Mouse (Mus musculus): ENCODE measurements at regions not wholly inside any gene's neighbourhood (a gene's known extent, or its start where the extent isn't known, plus 50 kb on each side); places are given as distances from the start of the nearest gene placed in this dataset.

GRCm38 (mm10) chr6:31946572-31946971, 103.5 kb upstream of the 1700012A03Rik start:
- Histone ChIP-seq H3K27me3 (ENCODE audit: control insufficient read depth, insufficient read depth, insufficient read length) (no peaks in the 10 kb centered on the region), H3K4me3 (no peak overlapping the region)

DNA sequence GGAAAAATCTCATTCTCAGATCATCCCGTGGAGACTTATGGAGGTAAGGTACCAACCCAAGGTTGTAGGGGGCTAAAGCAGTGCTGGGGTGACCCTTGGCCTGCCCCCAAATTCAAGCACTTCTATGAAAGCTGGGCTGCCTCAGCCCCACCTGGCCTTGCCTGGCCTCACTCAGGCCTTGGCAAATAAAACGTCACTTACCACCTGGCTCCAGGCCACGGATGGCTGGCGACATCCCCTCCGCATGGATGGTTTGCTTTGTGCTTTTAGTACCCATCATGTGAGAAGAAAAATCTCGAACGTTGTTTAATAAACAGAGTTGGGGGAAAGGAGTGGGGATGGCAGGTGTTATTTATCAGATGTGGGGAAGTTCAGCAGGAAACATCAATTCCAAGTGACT, 104.7 kb upstream of the 1700012A03Rik start:
- no peak overlapping the region for H3K4me3 ChIP-seq
- TF ChIP-seq USF1 (IDR thresholded peaks at IDR 0.05; ENCODE audit: low read depth) (no peak), TCF12 (IDR thresholded peaks at IDR 0.05; ENCODE audit: insufficient read depth, poor library complexity, severe bottlenecking) (no peak), MAX (IDR thresholded peaks at IDR 0.05; ENCODE audit: low read depth) (no peak), MYOD1 (IDR thresholded peaks at IDR 0.05; ENCODE audit: control insufficient read depth in 1 of 3, insufficient read length in 2 of 3, low read depth in 2 of 3) (no peak), TCF3 (IDR thresholded peaks at IDR 0.05; ENCODE audit: insufficient read length, low read depth) (no peak), SRF (IDR thresholded peaks at IDR 0.05; ENCODE audit: control insufficient read depth, insufficient read length, low read depth) (no peak), E2F4 (IDR thresholded peaks at IDR 0.05; ENCODE audit: insufficient read depth) (no peak), MYOG (IDR thresholded peaks at IDR 0.05; ENCODE audit: control insufficient read depth in 1 of 3, insufficient read depth in 1 of 3, insufficient read length in 2 of 3, low read depth in 2 of 3) (no peak), POLR2AphosphoS2 (IDR thresholded peaks at IDR 0.05; ENCODE audit: insufficient read length, low read depth) (no peak), CEBPB (IDR thresholded peaks at IDR 0.05; ENCODE audit: insufficient read depth, poor library complexity, severe bottlenecking) (no peak), POLR2A (IDR thresholded peaks at IDR 0.05; ENCODE audit: insufficient read length, low read depth) (no peak), REST (IDR thresholded peaks at IDR 0.05; ENCODE audit: insufficient read depth, insufficient read length) (no peak)
- no peaks in the 10 kb centered on the region for H3K79me2 ChIP-seq (ENCODE audit: control insufficient read depth, insufficient read depth)
- H3ac ChIP-seq (ENCODE audit: control insufficient read depth, insufficient read length): no peak overlapping the region
- no peaks in the 10 kb centered on the region for H3K27me3 ChIP-seq (ENCODE audit: control insufficient read depth, insufficient read depth, insufficient read length)
- H3K36me3 ChIP-seq (ENCODE audit: control insufficient read depth, insufficient read depth): no peaks in the 10 kb centered on the region
- H3K4me2 ChIP-seq (ENCODE audit: low read depth): no peak overlapping the region

More at GRCm38 (mm10) chr6:31946572-31946971, 103.5 kb upstream of the 1700012A03Rik start:
- H3K4me2 ChIP-seq (ENCODE audit: low read depth): no peak overlapping the region
- H3ac ChIP-seq (ENCODE audit: control insufficient read depth, insufficient read length): no peak overlapping the region
- no peaks in the 10 kb centered on the region for H3K36me3 ChIP-seq (ENCODE audit: control insufficient read depth, insufficient read depth)
- TF ChIP-seq POLR2AphosphoS2 (IDR thresholded peaks at IDR 0.05; ENCODE audit: insufficient read length, low read depth) (no peak), POLR2A (IDR thresholded peaks at IDR 0.05; ENCODE audit: insufficient read length, low read depth) (no peak), USF1 (IDR thresholded peaks at IDR 0.05; ENCODE audit: low read depth) (no peak), TCF3 (IDR thresholded peaks at IDR 0.05; ENCODE audit: insufficient read length, low read depth) (no peak), TCF12 (IDR thresholded peaks at IDR 0.05; ENCODE audit: insufficient read depth, poor library complexity, severe bottlenecking) (no peak), MYOD1 (IDR thresholded peaks at IDR 0.05; ENCODE audit: control insufficient read depth in 1 of 3, insufficient read length in 2 of 3, low read depth in 2 of 3) (no peak), MYOG (IDR thresholded peaks at IDR 0.05; ENCODE audit: control insufficient read depth in 1 of 3, insufficient read depth in 1 of 3, insufficient read length in 2 of 3, low read depth in 2 of 3) (no peak), E2F4 (IDR thresholded peaks at IDR 0.05; ENCODE audit: insufficient read depth) (no peak), MAX (IDR thresholded peaks at IDR 0.05; ENCODE audit: low read depth) (no peak)
- H3K79me2 ChIP-seq (ENCODE audit: control insufficient read depth, insufficient read depth): no peaks in the 10 kb centered on the region

- TF ChIP-seq SRF (IDR thresholded peaks at IDR 0.05; ENCODE audit: control insufficient read depth, insufficient read length, low read depth): no peak
- TF ChIP-seq MYOG (IDR thresholded peaks at IDR 0.05; ENCODE audit: control insufficient read depth in 1 of 3, insufficient read depth in 1 of 3, insufficient read length in 2 of 3, low read depth in 2 of 3): no peak
- TF ChIP-seq E2F4 (IDR thresholded peaks at IDR 0.05; ENCODE audit: insufficient read depth): no peak
- TF ChIP-seq MAX (IDR thresholded peaks at IDR 0.05; ENCODE audit: low read depth): no peak
- TF ChIP-seq MYOD1 (IDR thresholded peaks at IDR 0.05; ENCODE audit: control insufficient read depth in 1 of 3, insufficient read length in 2 of 3, low read depth in 2 of 3): no peak
- TF ChIP-seq USF1 (IDR thresholded peaks at IDR 0.05; ENCODE audit: low read depth): no peak
- TF ChIP-seq TCF3 (IDR thresholded peaks at IDR 0.05; ENCODE audit: insufficient read length, low read depth): no peak
- TF ChIP-seq REST (IDR thresholded peaks at IDR 0.05; ENCODE audit: insufficient read depth, insufficient read length): no peak
- no peak for TF ChIP-seq POLR2AphosphoS2 (IDR thresholded peaks at IDR 0.05; ENCODE audit: insufficient read length, low read depth)
- TF ChIP-seq CEBPB (IDR thresholded peaks at IDR 0.05; ENCODE audit: insufficient read depth, poor library complexity, severe bottlenecking): no peak
- no peak for TF ChIP-seq TCF12 (IDR thresholded peaks at IDR 0.05; ENCODE audit: insufficient read depth, poor library complexity, severe bottlenecking)
- no peak for TF ChIP-seq POLR2A (IDR thresholded peaks at IDR 0.05; ENCODE audit: insufficient read length, low read depth)
- H3K27me3 ChIP-seq (ENCODE audit: control insufficient read depth, insufficient read depth, insufficient read length): no peaks in the 10 kb centered on the region
- no peaks in the 10 kb centered on the region for H3K36me3 ChIP-seq (ENCODE audit: control insufficient read depth, insufficient read depth)
- H3ac ChIP-seq (ENCODE audit: control insufficient read depth, insufficient read length): no peak overlapping the region
- no peak overlapping the region for H3K4me3 ChIP-seq
- H3K79me2 ChIP-seq (ENCODE audit: control insufficient read depth, insufficient read depth): no peaks in the 10 kb centered on the region
- H3K4me2 ChIP-seq (ENCODE audit: low read depth): no peak overlapping the region
Measured at GRCm38 (mm10) chr6:31944546-31944945, 105.5 kb upstream of the 1700012A03Rik start.

DNA sequence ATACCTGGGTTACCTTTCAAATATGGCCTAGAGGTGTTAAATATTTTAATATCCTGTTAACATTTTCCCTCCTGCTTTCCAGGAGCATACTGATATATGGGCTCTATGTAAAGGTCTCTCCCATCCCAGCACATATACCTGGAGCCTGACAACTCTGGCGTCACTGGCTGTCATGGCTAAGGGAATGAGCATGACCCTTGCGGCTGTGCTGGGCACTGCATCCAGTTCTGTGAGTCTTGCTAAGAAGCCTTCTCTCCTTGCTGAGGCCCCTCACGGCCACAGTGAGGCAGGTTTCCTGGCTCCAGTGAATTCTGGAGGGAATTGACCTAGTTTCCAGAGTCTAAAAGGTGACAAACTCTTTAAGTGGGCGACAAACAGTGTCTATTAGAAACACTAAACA, 107.3 kb upstream of the 1700012A03Rik start:
- Histone ChIP-seq H3K4me2 (ENCODE audit: low read depth) (no peak overlapping the region), H3K4me3 (no peak overlapping the region), H3K79me2 (ENCODE audit: control insufficient read depth, insufficient read depth) (no peaks in the 10 kb centered on the region), H3K36me3 (ENCODE audit: control insufficient read depth, insufficient read depth) (no peaks in the 10 kb centered on the region), H3K27me3 (ENCODE audit: control insufficient read depth, insufficient read depth, insufficient read length) (no peaks in the 10 kb centered on the region), H3ac (ENCODE audit: control insufficient read depth, insufficient read length) (no peak overlapping the region)
- TF ChIP-seq TCF12 (IDR thresholded peaks at IDR 0.05; ENCODE audit: insufficient read depth, poor library complexity, severe bottlenecking): no peak
- no peak for TF ChIP-seq USF1 (IDR thresholded peaks at IDR 0.05; ENCODE audit: low read depth)
- no peak for TF ChIP-seq MYOG (IDR thresholded peaks at IDR 0.05; ENCODE audit: control insufficient read depth in 1 of 3, insufficient read depth in 1 of 3, insufficient read length in 2 of 3, low read depth in 2 of 3)
- no peak for TF ChIP-seq POLR2A (IDR thresholded peaks at IDR 0.05; ENCODE audit: insufficient read length, low read depth)
- TF ChIP-seq CEBPB (IDR thresholded peaks at IDR 0.05; ENCODE audit: insufficient read depth, poor library complexity, severe bottlenecking): no peak
- no peak for TF ChIP-seq SRF (IDR thresholded peaks at IDR 0.05; ENCODE audit: control insufficient read depth, insufficient read length, low read depth)
- TF ChIP-seq MYOD1 (IDR thresholded peaks at IDR 0.05; ENCODE audit: control insufficient read depth in 1 of 3, insufficient read length in 2 of 3, low read depth in 2 of 3): no peak
- no peak for TF ChIP-seq MAX (IDR thresholded peaks at IDR 0.05; ENCODE audit: low read depth)
- no peak for TF ChIP-seq REST (IDR thresholded peaks at IDR 0.05; ENCODE audit: insufficient read depth, insufficient read length)
- no peak for TF ChIP-seq E2F4 (IDR thresholded peaks at IDR 0.05; ENCODE audit: insufficient read depth)
- no peak for TF ChIP-seq TCF3 (IDR thresholded peaks at IDR 0.05; ENCODE audit: insufficient read length, low read depth)

All from myocyte (in vitro differentiated cells).